Mouse (Mus musculus): Measurements from ENCODE around the gene Cops7b. TPM values are rescaled to one million over a fixed set of nuclear protein-coding genes. Genes with fewer than 3 reads are reported as not detected.

The Cops7b gene
- polyA plus RNA-seq, 1 experiment from 2014 or later: 60.6 TPM

DNA sequence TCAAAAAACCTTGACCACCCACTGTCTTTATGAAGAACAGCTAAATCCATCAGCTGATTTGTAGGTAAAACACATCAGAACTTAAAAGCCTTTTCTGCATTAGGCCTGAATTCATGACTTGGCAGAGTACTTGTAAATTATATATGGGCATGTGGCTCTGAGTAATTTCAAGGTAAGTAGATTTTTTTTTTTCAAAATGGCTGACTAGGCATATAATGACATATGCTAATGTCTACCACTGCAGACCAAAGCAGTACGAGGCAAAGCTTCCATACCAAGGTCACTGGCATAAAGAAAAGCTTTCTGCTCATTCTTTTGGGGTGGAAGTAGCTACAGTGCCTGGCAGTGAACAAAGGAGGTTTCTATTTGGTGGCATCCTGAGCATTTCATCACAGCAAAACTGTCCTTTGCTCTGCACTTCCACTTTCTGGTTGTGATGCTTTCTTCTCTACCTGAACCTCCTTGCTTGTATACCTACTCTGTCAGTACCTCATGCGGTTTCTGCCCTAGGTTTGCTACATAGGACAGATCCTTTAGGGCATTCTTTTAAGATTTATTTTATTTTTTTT is 13.3 kb upstream of the Cops7b start:
- H3K27me3 ChIP-seq: no peaks in the 10 kb centered on the region
- no peak overlapping the region for H3K4me2 ChIP-seq (replicated peaks)
- H3K9me3 ChIP-seq (replicated peaks): no peaks in the 10 kb centered on the region
- ATAC-seq (ENCODE audit: low FRiP score): no peak
- H3K4me3 ChIP-seq: no peak overlapping the region
- no peak overlapping the region for H3K27ac ChIP-seq
- peaks cover 2% of the 10 kb centered on the region; the same call in 1 of the 2 replicates for H3K36me3 ChIP-seq
- no peak overlapping the region for H3K9ac ChIP-seq
- WGBS: 85% methylated on average over 2 of the region's 2 CpGs
- no peaks in the 10 kb centered on the region for H3K4me1 ChIP-seq

DNA sequence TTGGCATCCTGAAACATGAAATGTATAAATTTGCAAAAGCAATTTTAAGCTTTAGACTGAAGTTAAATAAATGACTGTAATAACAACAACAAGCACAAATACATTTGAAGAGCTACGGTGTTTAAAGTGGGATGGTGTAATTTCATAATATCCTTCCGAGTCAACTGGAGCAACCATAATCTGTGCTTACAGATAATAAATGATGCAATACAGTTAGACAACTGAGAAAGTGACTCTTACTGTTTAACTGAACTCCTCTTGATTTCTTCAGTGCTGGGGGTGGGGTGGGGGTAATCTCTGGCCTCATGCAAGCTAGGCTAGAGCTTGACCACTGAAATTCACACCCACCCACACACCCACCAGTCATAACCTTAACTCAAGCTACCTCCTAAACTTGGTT is 11.3 kb upstream of the Cops7b start:
- 98% methylated on average over 2 of the region's 2 CpGs for WGBS
- H3K27ac ChIP-seq: no peak overlapping the region
- ATAC-seq (ENCODE audit: low FRiP score): no peak
- H3K9me3 ChIP-seq (replicated peaks): no peaks in the 10 kb centered on the region
- H3K9ac ChIP-seq: no peak overlapping the region
- H3K4me1 ChIP-seq: no peaks in the 10 kb centered on the region
- H3K4me3 ChIP-seq: no peak overlapping the region
- H3K4me2 ChIP-seq (replicated peaks): no peak overlapping the region
- no peaks in the 10 kb centered on the region for H3K27me3 ChIP-seq
- H3K36me3 ChIP-seq: peaks cover 2% of the 10 kb centered on the region; the same call in 1 of the 2 replicates

DNA sequence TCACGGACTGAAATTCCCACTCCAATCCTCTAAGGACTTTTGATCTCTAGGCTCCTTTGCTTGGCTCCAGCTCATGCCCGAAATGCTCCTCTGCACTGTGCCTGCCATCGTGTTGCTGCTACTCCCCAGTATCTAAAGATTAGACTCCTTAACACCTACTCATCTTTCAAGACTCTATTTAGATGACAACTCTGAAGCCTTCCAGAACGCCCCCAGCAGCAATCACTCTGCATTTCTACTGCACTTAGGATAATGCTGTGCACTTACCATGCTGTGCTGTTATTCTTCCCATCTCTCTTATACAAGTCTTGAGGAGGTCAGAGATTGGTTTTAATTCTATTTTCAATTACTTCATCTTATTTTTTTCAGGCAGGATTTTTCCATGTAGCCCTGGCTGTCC is 10.8 kb upstream of the Cops7b start:
- ATAC-seq (ENCODE audit: low FRiP score): no peak
- Histone ChIP-seq H3K9me3 (replicated peaks) (no peaks in the 10 kb centered on the region), H3K4me3 (no peak overlapping the region), H3K4me1 (no peaks in the 10 kb centered on the region), H3K27ac (no peak overlapping the region), H3K4me2 (replicated peaks) (no peak overlapping the region), H3K36me3 (no peaks in the 10 kb centered on the region; the same call in 1 of the 2 replicates), H3K27me3 (no peaks in the 10 kb centered on the region), H3K9ac (no peak overlapping the region)
- 91% methylated on average over 4 of the region's 4 CpGs for WGBS

DNA sequence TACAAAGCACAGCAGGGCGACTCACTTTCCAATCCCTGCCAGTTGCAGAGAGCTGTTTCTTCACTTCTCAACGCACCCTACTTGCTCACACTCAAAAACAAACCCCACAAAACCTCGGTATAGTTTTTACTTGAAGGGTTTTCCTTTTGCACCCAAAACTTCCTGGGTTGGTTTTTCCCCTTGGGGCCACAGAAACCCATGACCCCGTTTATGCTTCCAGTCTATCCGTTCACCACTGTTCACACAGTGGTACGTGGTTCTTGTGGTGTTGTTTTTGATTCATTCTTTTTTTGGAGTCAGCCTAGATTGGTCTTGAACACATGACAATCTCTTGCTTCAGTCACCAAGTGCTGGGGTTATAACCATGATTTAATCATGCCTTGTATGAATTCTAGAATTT is 2.3 kb upstream of the Cops7b start:
- H3K27me3 ChIP-seq: no peaks in the 10 kb centered on the region
- H3K9ac ChIP-seq: no peak overlapping the region
- ATAC-seq (ENCODE audit: low FRiP score): no peak
- no peaks in the 10 kb centered on the region for H3K9me3 ChIP-seq (replicated peaks)
- no peak overlapping the region for H3K27ac ChIP-seq
- no peak overlapping the region for H3K4me2 ChIP-seq (replicated peaks)
- peaks cover 8% of the 10 kb centered on the region for H3K4me1 ChIP-seq
- no peaks in the 10 kb centered on the region for H3K36me3 ChIP-seq
- H3K4me3 ChIP-seq: no peak overlapping the region
- WGBS: 79% methylated on average over 6 of the region's 6 CpGs

DNA sequence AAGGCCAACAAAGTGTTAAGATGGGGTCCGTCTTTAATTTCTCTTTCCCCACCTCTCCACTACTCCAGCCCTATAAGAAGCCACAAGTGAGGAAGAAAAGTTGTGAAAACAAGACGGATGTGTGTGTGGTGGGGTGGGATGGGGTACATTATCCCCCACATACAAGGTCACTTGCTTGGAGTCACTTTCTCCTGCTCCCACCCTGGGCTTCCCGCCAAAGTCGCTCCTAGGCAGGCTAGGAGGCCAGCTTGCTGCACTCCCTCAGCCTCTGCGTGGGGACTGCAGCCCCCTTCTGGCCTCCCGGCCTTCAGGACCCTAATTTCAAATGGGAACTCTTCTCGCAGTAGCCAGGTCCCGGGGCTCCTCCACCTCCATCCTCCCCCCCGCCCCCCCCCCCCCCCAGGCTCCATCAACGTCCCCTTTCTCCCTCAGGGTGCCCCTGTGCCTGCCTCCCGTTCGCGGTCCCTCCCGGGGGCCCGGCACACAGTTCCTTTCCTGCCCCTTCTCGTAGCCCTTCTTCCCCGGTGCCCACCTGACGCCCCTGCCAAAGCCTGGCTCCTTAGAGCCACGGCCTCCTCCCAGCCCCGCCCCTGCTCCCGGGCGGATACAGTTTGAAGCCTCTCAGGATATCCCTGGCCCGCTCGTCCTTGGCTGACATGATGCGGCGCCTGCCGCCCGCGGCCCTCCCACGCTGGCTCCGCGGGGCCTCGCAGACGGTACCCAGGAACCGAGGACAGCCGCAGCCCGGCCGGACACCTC is 833 bp upstream of the Cops7b start:
- Histone ChIP-seq H3K9me3 (replicated peaks) (no peaks in the 10 kb centered on the region), H3K27me3 (no peaks in the 10 kb centered on the region), H3K36me3 (no peaks in the 10 kb centered on the region), H3K4me3 (peak overlapping the region; percentile 85), H3K9ac (peak overlapping the region; percentile 93), H3K27ac (peak overlapping the region; percentile 75), H3K4me1 (peaks cover 12% of the 10 kb centered on the region), H3K4me2 (replicated peaks) (peak overlapping the region; percentile 87)
- ATAC-seq (ENCODE audit: low FRiP score): peak; percentile 82
- 2% methylated on average over 34 of the region's 38 CpGs for WGBS

DNA sequence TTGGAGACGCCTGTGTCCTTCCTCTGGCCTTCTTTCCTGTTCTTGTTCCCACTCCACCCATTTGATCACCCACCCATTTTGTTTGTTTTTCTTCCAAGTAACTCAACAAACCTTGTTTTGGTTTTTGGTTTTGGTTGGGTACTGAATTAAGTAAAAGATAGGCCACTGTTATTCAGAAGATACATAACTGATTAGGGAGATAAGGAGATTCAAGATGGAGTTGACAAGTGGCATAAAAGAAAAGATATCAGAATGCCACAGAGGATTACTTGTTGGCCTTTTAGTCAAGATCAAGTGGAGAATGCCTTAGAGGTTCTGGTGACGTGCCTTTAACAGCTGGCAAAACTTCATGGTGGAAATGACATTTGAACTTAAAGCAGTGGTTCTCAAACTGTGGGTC is 1.0 kb downstream of the Cops7b start:
- no peak overlapping the region for H3K9ac ChIP-seq
- WGBS: 72% methylated on average over 2 of the region's 2 CpGs

DNA sequence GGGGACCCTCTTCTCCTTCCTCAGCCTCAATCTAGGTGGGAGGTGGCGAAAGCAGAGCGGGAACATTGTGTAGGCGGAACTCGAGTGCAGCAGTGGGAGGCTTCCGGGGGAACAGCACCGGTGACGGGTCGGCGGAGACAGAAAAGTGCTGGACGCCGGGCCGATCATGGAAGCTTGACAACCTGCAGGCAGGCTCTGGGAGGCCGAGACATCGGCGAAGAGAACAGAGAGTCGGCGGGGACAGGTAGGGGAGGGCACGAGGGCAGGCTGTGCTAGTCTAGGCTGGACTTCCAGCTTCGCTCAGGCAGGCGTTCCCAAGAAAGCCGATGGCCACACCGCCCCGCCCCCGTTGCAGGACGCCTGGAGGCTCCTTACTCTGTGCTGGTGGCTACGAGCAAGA is 4.3 kb downstream of the Cops7b start:
- ATAC-seq (ENCODE audit: low FRiP score): peak; percentile 5; the same call in 1 of the 2 replicates
- WGBS: 2% methylated on average over 26 of the region's 26 CpGs
- Histone ChIP-seq H3K4me3 (peak overlapping the region; percentile 95), H3K27me3 (no peaks in the 10 kb centered on the region), H3K9me3 (replicated peaks) (no peaks in the 10 kb centered on the region), H3K36me3 (peaks cover 17% of the 10 kb centered on the region; the same call in 1 of the 2 replicates), H3K4me1 (peaks cover 12% of the 10 kb centered on the region), H3K9ac (peak overlapping the region; percentile 86), H3K27ac (peak overlapping the region; percentile 62), H3K4me2 (replicated peaks) (peak overlapping the region; percentile 58)

More for the DNA sequence above, 1.0 kb downstream of the Cops7b start:
- ATAC-seq (ENCODE audit: low FRiP score): no peak
- Histone ChIP-seq H3K27ac (no peak overlapping the region), H3K4me3 (no peak overlapping the region), H3K27me3 (no peaks in the 10 kb centered on the region), H3K9me3 (replicated peaks) (no peaks in the 10 kb centered on the region), H3K36me3 (no peaks in the 10 kb centered on the region), H3K4me1 (peaks cover 20% of the 10 kb centered on the region), H3K4me2 (replicated peaks) (no peak overlapping the region)

DNA sequence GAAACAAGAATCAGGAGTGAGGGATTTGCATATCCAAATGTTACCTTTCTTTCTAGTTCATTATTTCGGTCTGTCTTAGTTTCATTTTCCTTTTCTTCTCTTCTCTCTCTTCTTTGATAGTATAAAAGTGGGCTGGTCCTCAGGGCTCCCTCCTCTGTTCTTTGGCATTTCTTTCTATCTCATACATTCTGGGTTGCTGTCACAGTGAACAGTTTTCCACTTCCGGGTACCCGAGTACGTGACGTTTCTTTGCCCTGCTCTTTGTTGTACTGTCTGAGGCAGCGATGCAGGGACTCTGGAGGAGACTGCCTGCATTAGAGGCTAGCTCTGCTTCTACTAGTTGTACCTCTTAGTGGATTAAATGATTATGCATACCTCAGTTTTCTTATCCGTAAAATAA is 11.8 kb downstream of the Cops7b start:
- Histone ChIP-seq H3K27ac (no peak overlapping the region), H3K4me2 (replicated peaks) (no peak overlapping the region), H3K4me1 (no peaks in the 10 kb centered on the region), H3K9me3 (replicated peaks) (no peaks in the 10 kb centered on the region), H3K27me3 (no peaks in the 10 kb centered on the region), H3K9ac (no peak overlapping the region), H3K4me3 (no peak overlapping the region), H3K36me3 (peaks cover 54% of the 10 kb centered on the region)
- no peak for ATAC-seq (ENCODE audit: low FRiP score)
- WGBS: 91% methylated on average over 7 of the region's 7 CpGs

DNA sequence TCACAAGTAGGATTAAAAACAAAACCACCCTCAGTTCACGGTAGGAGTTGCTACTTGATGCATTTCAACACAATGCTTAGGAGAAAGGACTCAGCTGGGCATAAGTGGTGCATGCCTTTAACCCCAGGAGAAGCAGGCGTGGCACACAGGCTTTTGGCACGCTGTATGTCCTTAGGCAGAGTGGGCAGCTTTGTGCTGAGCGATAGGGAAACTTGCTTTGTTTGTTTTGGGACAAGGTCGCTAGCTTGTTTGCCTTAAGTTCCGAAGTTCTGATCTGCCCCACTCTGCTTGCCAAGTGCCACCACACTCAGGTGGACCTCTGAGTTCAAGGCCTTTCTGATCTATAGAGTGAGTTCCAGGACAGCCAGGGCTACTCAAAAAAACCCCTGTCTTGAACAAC is 12.6 kb downstream of the Cops7b start:
- WGBS: 97% methylated on average over 6 of the region's 6 CpGs
- peaks cover 55% of the 10 kb centered on the region for H3K36me3 ChIP-seq
- no peak for ATAC-seq (ENCODE audit: low FRiP score)

DNA sequence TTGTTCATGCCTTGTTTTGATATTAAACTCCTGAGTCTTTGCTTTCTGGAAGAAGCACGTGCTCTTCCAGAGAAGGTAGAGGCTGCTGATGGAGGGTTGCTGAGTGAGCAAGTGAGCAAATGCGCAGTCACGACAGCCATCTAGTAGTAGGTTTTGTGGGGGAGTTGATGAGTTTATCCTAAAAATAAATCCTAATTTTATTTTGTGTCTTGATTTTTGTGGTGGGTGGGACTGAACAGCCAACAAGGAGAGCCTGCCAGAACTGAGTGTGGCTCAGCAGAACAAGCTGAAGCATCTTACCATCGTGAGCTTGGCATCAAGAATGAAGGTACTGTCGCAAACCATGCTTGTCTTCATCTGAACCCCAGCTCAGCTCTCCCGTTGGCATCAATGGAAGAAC is 13.8 kb downstream of the Cops7b start:
- no peaks in the 10 kb centered on the region for H3K4me1 ChIP-seq
- peaks cover 58% of the 10 kb centered on the region for H3K36me3 ChIP-seq
- no peak overlapping the region for H3K27ac ChIP-seq
- no peak overlapping the region for H3K4me2 ChIP-seq (replicated peaks)
- ATAC-seq (ENCODE audit: low FRiP score): no peak
- no peaks in the 10 kb centered on the region for H3K9me3 ChIP-seq (replicated peaks)
- WGBS: 94% methylated on average over 6 of the region's 6 CpGs
- H3K9ac ChIP-seq: no peak overlapping the region
- H3K4me3 ChIP-seq: no peak overlapping the region
- H3K27me3 ChIP-seq: no peaks in the 10 kb centered on the region

More for the DNA sequence above, 12.6 kb downstream of the Cops7b start:
- Histone ChIP-seq H3K27me3 (no peaks in the 10 kb centered on the region), H3K9ac (no peak overlapping the region), H3K27ac (no peak overlapping the region), H3K9me3 (replicated peaks) (no peaks in the 10 kb centered on the region), H3K4me3 (no peak overlapping the region), H3K4me2 (replicated peaks) (no peak overlapping the region), H3K4me1 (no peaks in the 10 kb centered on the region)

DNA sequence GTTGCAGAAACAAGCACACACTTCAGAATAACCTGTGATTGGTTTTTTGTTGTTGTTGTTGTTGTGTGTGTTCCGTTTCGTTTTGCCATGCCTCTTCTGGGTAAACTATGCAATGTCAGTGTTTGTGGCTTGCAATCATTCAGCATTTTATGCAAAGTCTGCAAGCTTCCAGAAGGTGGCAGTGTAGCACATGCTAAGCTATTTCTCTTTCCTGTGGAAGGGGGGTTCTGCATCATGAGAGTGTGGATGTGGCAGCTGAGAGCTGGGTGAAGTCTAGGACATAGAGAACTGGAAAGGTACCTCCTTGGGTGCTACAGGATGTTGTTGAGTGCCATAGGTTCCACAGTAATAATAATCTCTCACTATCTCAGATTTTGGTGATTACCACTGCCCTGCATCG is 15.8 kb downstream of the Cops7b start:
- H3K4me3 ChIP-seq: no peak overlapping the region
- 75% methylated on average over 3 of the region's 3 CpGs for WGBS
- H3K9ac ChIP-seq: no peak overlapping the region
- H3K9me3 ChIP-seq (replicated peaks): no peaks in the 10 kb centered on the region
- no peaks in the 10 kb centered on the region for H3K4me1 ChIP-seq
- H3K4me2 ChIP-seq (replicated peaks): no peak overlapping the region
- H3K27me3 ChIP-seq: no peaks in the 10 kb centered on the region
- peaks cover 70% of the 10 kb centered on the region for H3K36me3 ChIP-seq
- no peak overlapping the region for H3K27ac ChIP-seq
- no peak for ATAC-seq (ENCODE audit: low FRiP score)

DNA sequence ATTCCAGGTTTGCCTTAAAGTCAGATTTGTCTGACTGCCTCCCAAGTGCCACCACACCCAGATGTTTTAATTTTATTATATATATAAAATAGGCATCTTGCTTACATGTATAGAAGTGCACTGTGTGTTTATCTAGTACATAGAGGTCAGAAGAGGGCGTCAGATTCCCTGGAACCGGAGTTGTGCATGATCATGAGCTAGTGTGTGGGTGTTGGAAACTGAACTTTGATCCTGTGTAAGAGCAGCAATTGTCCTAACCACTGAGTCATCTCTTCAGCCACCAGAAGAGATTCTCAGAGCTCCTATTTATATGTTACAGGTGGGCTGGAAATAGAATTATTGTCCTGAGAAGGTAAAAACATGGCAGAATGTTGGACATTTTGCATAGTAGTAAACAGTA is 17.4 kb downstream of the Cops7b start:
- Histone ChIP-seq H3K36me3 (peaks cover 74% of the 10 kb centered on the region), H3K9me3 (replicated peaks) (no peaks in the 10 kb centered on the region), H3K9ac (no peak overlapping the region), H3K27me3 (no peaks in the 10 kb centered on the region), H3K4me2 (replicated peaks) (no peak overlapping the region), H3K4me1 (no peaks in the 10 kb centered on the region), H3K4me3 (no peak overlapping the region), H3K27ac (no peak overlapping the region)
- WGBS: 89% methylated on average over 2 of the region's 2 CpGs
- ATAC-seq (ENCODE audit: low FRiP score): no peak

DNA sequence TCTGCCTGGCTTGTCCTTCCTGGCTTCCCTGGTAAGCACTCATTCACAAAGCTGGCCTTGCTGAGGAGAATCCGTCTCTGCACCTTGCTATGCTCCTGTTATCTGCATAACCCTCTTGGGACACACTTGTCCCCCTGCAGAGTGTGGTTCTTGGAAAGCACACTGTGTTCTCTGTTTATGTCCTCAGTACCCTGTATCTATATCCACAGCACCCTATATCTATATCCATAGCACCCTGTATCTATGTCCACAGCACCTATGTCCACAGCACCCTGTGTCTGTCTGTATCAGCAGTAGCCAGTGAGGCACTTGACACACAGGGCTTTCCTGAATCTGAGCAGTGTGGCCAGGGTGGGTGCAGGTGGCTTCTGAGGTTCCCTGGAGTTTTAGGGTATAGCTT is 28.2 kb downstream of the Cops7b start:
- WGBS: 83% methylated on average over 1 of the region's 1 CpGs

More for the DNA sequence above, 28.2 kb downstream of the Cops7b start:
- Histone ChIP-seq H3K36me3 (peaks cover 28% of the 10 kb centered on the region), H3K4me2 (replicated peaks) (no peak overlapping the region), H3K27ac (no peak overlapping the region), H3K4me3 (no peak overlapping the region), H3K4me1 (no peaks in the 10 kb centered on the region), H3K9me3 (replicated peaks) (no peaks in the 10 kb centered on the region), H3K27me3 (no peaks in the 10 kb centered on the region), H3K9ac (no peak overlapping the region)
- no peak for ATAC-seq (ENCODE audit: low FRiP score)

All from hindbrain, embryonic 12.5 days (tissue).